Mouse (Mus musculus) lung, embryonic 14.5 days (tissue): ENCODE measurements around the gene Ppp3ca. TPM values are rescaled to one million over a fixed set of nuclear protein-coding genes. Genes with fewer than 3 reads are reported as not detected.

Source experiments
- ATAC-seq: fragments of 200-750 bp; cut with Nextera tagmentation; 2 replicates; pipeline ENCODE4 v1.8.0; 2017; ENCODE audit warnings: mild to moderate bottlenecking, moderate TSS enrichment, moderate library complexity; ENCODE audit not compliant: insufficient read depth
- DNase-seq: peaks from one replicate; pipeline ENCODE4 v3.0.0-alpha.2; 2015
- H3K27ac ChIP-seq: fragments of 300-500 bp; sonication (generic); 2 replicates; pipeline ENCODE4 v1.5.1; 2014; ENCODE audit warnings: low read depth, mild to moderate bottlenecking, moderate library complexity
- H3K27me3 ChIP-seq: fragments of 300-500 bp; sonication (generic); 2 replicates; pipeline ENCODE4 v1.6.1; 2014; ENCODE audit warnings: low read length, control low read depth; ENCODE audit not compliant: insufficient read depth
- H3K36me3 ChIP-seq: fragments of 300-500 bp; sonication (generic); 2 replicates; pipeline ENCODE4 v1.6.1; 2014; ENCODE audit warnings: control low read depth; ENCODE audit not compliant: insufficient read depth
- H3K4me1 ChIP-seq: fragments of 300-500 bp; sonication (generic); 2 replicates; pipeline ENCODE4 v1.6.1; 2014; ENCODE audit warnings: antibody characterized with exemption, control low read depth; ENCODE audit not compliant: insufficient read depth
- H3K4me2 ChIP-seq: fragments of 300-500 bp; sonication (generic); 2 replicates; pipeline ENCODE4 v1.6.1; 2014; ENCODE audit warnings: mild to moderate bottlenecking
- H3K4me3 ChIP-seq: fragments of 300-500 bp; sonication (generic); 2 replicates; pipeline ENCODE4 v1.5.1; 2014; ENCODE audit warnings: low read depth, low read length
- H3K9ac ChIP-seq: fragments of 300-500 bp; sonication (generic); 2 replicates; pipeline ENCODE4 v1.6.1; 2014
- H3K9me3 ChIP-seq: fragments of 300-500 bp; sonication (generic); 2 replicates; pipeline ENCODE4 v1.6.1; 2016; ENCODE audit warnings: low read depth, low read length, control low read depth
- CTCF ChIP-seq: IDR thresholded peaks from 2 replicates; pipeline ENCODE4 v1.5.1; 2016; ENCODE audit warnings: antibody characterized with exemption, low read depth
- WGBS: fragments of 180-500 bp; shearing (Covaris S2); extraction: QIAGEN DNeasy Blood & Tissue Kit; methylation state at CpG from one replicate; pipeline ENCODE4 v1.1.7; 2014; 5-methylcytosine and 5-hydroxymethylcytosine counted together
- polyA plus RNA-seq: library from polyadenylated mRNA; unstranded; fragments of >200 nt; fragmentation: Nextera tagmentation; extraction: Ambion mirVana; gene quantifications from 2 replicates; pipeline ENCODE4 v1.2.1, GENCODE M21; 2014

Gene Ppp3ca
- polyA plus RNA-seq, 1 experiment from 2014 or later = 74.1 TPM

- Histone ChIP-seq H3K4me3 (no peak overlapping the region), H3K36me3 (no peaks in the 10 kb centered on the region), H3K27me3 (no peaks in the 10 kb centered on the region), H3K9ac (no peak overlapping the region), H3K4me1 (peaks cover 7% of the 10 kb centered on the region; the same call in 1 of the 2 replicates), H3K9me3 (no peaks in the 10 kb centered on the region), H3K4me2 (no peak overlapping the region), H3K27ac (no peak overlapping the region)
- 39% methylated on average over 10 of the region's 10 CpGs for WGBS
- ATAC-seq = no peak
- TF ChIP-seq CTCF = no peak
- DNase-seq = no peak
These were observed 40.5 kb downstream of the Ppp3ca start for GRCm38 (mm10) chr3:136710310-136710906.

- WGBS = 92% methylated on average over 4 of the region's 4 CpGs
- no peaks in the 10 kb centered on the region; the same call in 1 of the 2 replicates for H3K4me1 ChIP-seq
- DNase-seq = no peak
These were observed 44.5 kb downstream of the Ppp3ca start for GRCm38 (mm10) chr3:136714307-136715039.

GRCm38 (mm10) chr3:136716247-136716646, 46.3 kb downstream of the Ppp3ca start:
- Histone ChIP-seq H3K27ac (no peak overlapping the region), H3K9me3 (no peaks in the 10 kb centered on the region), H3K4me3 (no peak overlapping the region), H3K27me3 (no peaks in the 10 kb centered on the region), H3K4me1 (peaks cover 3% of the 10 kb centered on the region; the same call in 1 of the 2 replicates), H3K36me3 (no peaks in the 10 kb centered on the region), H3K4me2 (no peak overlapping the region), H3K9ac (no peak overlapping the region)
- WGBS = 81% methylated on average over 6 of the region's 6 CpGs
- no peak for DNase-seq
- ATAC-seq = no peak
- no peak for TF ChIP-seq CTCF

More at GRCm38 (mm10) chr3:136714307-136715039, 44.5 kb downstream of the Ppp3ca start:
- H3K36me3 ChIP-seq = no peaks in the 10 kb centered on the region
- no peak for TF ChIP-seq CTCF
- no peak overlapping the region for H3K4me2 ChIP-seq
- H3K9ac ChIP-seq = no peak overlapping the region
- H3K27ac ChIP-seq = no peak overlapping the region
- no peak overlapping the region for H3K4me3 ChIP-seq
- H3K27me3 ChIP-seq = no peaks in the 10 kb centered on the region
- ATAC-seq = no peak
- no peaks in the 10 kb centered on the region for H3K9me3 ChIP-seq

- H3K27me3 ChIP-seq = no peaks in the 10 kb centered on the region
- no peak overlapping the region for H3K27ac ChIP-seq
- H3K36me3 ChIP-seq = no peaks in the 10 kb centered on the region
- H3K9me3 ChIP-seq = no peaks in the 10 kb centered on the region
- TF ChIP-seq CTCF = no peak
- H3K4me3 ChIP-seq = no peak overlapping the region
- H3K4me1 ChIP-seq = peaks cover 5% of the 10 kb centered on the region; the same call in 1 of the 2 replicates
- no peak overlapping the region for H3K9ac ChIP-seq
- 85% methylated on average over 5 of the region's 5 CpGs for WGBS
- ATAC-seq = no peak
- no peak for DNase-seq
- no peak overlapping the region for H3K4me2 ChIP-seq
These were observed 48.5 kb downstream of the Ppp3ca start for GRCm38 (mm10) chr3:136718412-136718811.

- Histone ChIP-seq H3K9ac (no peak overlapping the region), H3K4me1 (peaks cover 5% of the 10 kb centered on the region; the same call in 1 of the 2 replicates), H3K9me3 (no peaks in the 10 kb centered on the region), H3K4me2 (no peak overlapping the region), H3K27ac (no peak overlapping the region), H3K27me3 (no peaks in the 10 kb centered on the region), H3K4me3 (no peak overlapping the region), H3K36me3 (no peaks in the 10 kb centered on the region)
- ATAC-seq = no peak
- TF ChIP-seq CTCF = no peak
- 84% methylated on average over 4 of the region's 4 CpGs for WGBS
- no peak for DNase-seq
These were observed 51.3 kb downstream of the Ppp3ca start for GRCm38 (mm10) chr3:136721241-136721640.

- H3K27me3 ChIP-seq = no peaks in the 10 kb centered on the region
- no peak for TF ChIP-seq CTCF
- H3K4me1 ChIP-seq = peaks cover 5% of the 10 kb centered on the region; the same call in 1 of the 2 replicates
- WGBS = 41% methylated on average over 4 of the region's 4 CpGs
- no peak overlapping the region for H3K9ac ChIP-seq
- H3K4me3 ChIP-seq = no peak overlapping the region
- H3K27ac ChIP-seq = no peak overlapping the region
- H3K4me2 ChIP-seq = no peak overlapping the region
- no peaks in the 10 kb centered on the region for H3K9me3 ChIP-seq
- DNase-seq = peak; percentile 11
- ATAC-seq = no peak
- H3K36me3 ChIP-seq = no peaks in the 10 kb centered on the region
These were observed 52.0 kb downstream of the Ppp3ca start for GRCm38 (mm10) chr3:136721804-136722427.

GRCm38 (mm10) chr3:136722493-136722892, 52.6 kb downstream of the Ppp3ca start:
- Histone ChIP-seq H3K4me3 (no peak overlapping the region), H3K9ac (no peak overlapping the region), H3K4me2 (no peak overlapping the region), H3K9me3 (no peaks in the 10 kb centered on the region), H3K36me3 (no peaks in the 10 kb centered on the region), H3K4me1 (peaks cover 5% of the 10 kb centered on the region; the same call in 1 of the 2 replicates), H3K27me3 (no peaks in the 10 kb centered on the region), H3K27ac (no peak overlapping the region)
- TF ChIP-seq CTCF = no peak
- DNase-seq = no peak
- no peak for ATAC-seq
